Mouse (Mus musculus) liver, adult 2 months (tissue): ENCODE data around the gene Cd101. TPM values are rescaled to one million over a fixed set of nuclear protein-coding genes. Genes with fewer than 3 reads are reported as not detected.

Experiments used
- DNase-seq: peaks from one replicate; pipeline ENCODE4 v3.0.0-alpha.2; 2011; ENCODE audit warnings: low read depth, low spot score; ENCODE audit errors: extremely low read depth
- H3K27ac ChIP-seq: fragments of 200-500 bp; replicated peaks from 2 replicates; pipeline ENCODE4 v1.5.1; 2012; ENCODE audit warnings: low read depth, mild to moderate bottlenecking, control low read depth, inconsistent platforms, low read length; ENCODE audit not compliant: insufficient read depth
- H3K27me3 ChIP-seq: fragments of 200-500 bp; 2 replicates; pipeline ENCODE4 v1.6.1; 2012; ENCODE audit warnings: mild to moderate bottlenecking, moderate library complexity, low read length, inconsistent platforms; ENCODE audit not compliant: control insufficient read depth, insufficient read depth
- H3K36me3 ChIP-seq: fragments of 200-500 bp; 2 replicates; pipeline ENCODE4 v1.6.1; 2012; ENCODE audit warnings: low read length, inconsistent platforms; ENCODE audit not compliant: control insufficient read depth, insufficient read depth
- H3K4me1 ChIP-seq: fragments of 200-500 bp; 2 replicates; pipeline ENCODE4 v1.6.1; 2011; ENCODE audit warnings: low read length; ENCODE audit not compliant: control insufficient read depth, insufficient read depth
- H3K4me3 ChIP-seq: fragments of 200-500 bp; 2 replicates; pipeline ENCODE4 v1.5.1; 2011; ENCODE audit warnings: low read depth, mild to moderate bottlenecking, control low read depth, low read length, moderate library complexity; ENCODE audit not compliant: insufficient read depth
- H3K79me2 ChIP-seq: fragments of 200-500 bp; 2 replicates; pipeline ENCODE4 v1.6.1; 2012; ENCODE audit warnings: inconsistent platforms, mild to moderate bottlenecking, low read length, moderate library complexity; ENCODE audit not compliant: control insufficient read depth, insufficient read depth
- H3K9ac ChIP-seq: fragments of 200-500 bp; 2 replicates; pipeline ENCODE4 v1.6.1; 2012; ENCODE audit warnings: low read depth, mild to moderate bottlenecking, control low read depth, inconsistent platforms, low read length
- CTCF ChIP-seq: fragments of 200-500 bp; IDR thresholded peaks from 2 replicates; pipeline ENCODE4 v1.5.1; 2011; ENCODE audit warnings: low read depth, low read length, control low read depth
- POLR2A ChIP-seq: fragments of 200-500 bp; IDR thresholded peaks from 2 replicates; pipeline ENCODE4 v1.6.1; 2011; ENCODE audit warnings: low read length, control low read depth; ENCODE audit not compliant: insufficient read depth; ENCODE audit errors: extremely low read depth
- WGBS: fragments of 180-500 bp; shearing (Covaris S2); methylation state at CpG from one replicate; pipeline ENCODE4 v1.1.7; 2018; 5-methylcytosine and 5-hydroxymethylcytosine counted together
- polyA plus RNA-seq: library from polyadenylated mRNA; depleted of rRNA; stranded (reverse); fragments of >200 nt; gene quantifications from 2 replicates; pipeline ENCODE4 v1.2.3, GENCODE M21; 2012
- total RNA-seq: library from RNA; depleted of rRNA; stranded (reverse); fragments of >200 nt; gene quantifications from 2 replicates; pipeline ENCODE4 v1.2.3, GENCODE M21; 2014

Cd101 gene
- total and polyA plus RNA-seq, 2 experiments: 0.07 TPM; not detected in 1

DNA sequence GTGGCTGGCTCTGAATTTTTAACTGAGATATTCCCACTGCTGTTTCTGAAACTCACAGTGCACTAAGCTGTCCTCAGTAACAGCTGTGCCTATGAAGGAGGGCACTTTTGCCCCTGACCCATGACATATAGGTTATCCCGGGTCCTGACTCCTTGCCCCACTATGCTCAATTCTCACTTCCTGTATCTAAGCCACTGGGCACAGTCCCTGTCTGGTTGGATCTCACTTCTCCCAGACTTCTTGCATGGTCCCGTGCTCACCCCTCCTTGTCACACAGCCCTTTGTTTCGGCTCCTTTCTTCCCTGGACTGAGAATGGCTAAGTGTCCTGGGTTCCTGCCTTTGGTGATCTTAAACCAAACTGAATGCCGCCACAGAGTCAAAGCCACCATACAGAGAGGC is 35.1 kb downstream of the Cd101 start:
- Histone ChIP-seq H3K4me3 (no peak overlapping the region), H3K27ac (no peak overlapping the region), H3K79me2 (no peaks in the 10 kb centered on the region), H3K27me3 (no peaks in the 10 kb centered on the region), H3K4me1 (peaks cover 2% of the 10 kb centered on the region; the same call in 1 of the 2 replicates), H3K9ac (no peak overlapping the region), H3K36me3 (no peaks in the 10 kb centered on the region)
- no peak for DNase-seq
- WGBS: 83% methylated on average over 4 of the region's 4 CpGs
- TF ChIP-seq POLR2A: no peak
- TF ChIP-seq CTCF: no peak

DNA sequence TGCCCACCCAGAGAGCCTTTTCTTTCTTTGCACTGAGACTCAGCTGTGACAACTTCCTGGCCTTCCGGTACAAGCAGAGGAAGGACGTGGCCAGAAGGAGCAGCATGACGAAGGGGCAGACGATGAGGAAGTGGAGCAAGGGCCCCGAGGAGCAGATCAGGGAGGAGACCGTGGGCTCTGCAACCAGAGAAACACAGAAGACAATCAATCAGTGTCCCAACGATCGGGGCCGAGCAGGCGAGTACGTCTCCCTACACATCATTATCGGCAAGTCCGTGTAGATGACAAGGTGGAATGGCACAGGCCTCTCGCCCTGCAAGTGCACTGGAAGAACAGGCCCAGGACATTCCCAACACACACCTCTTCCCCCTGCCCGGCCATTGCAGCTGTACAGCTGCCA is 35.6 kb downstream of the Cd101 start:
- H3K36me3 ChIP-seq: no peaks in the 10 kb centered on the region
- no peak overlapping the region for H3K4me3 ChIP-seq
- no peak overlapping the region for H3K27ac ChIP-seq

DNA sequence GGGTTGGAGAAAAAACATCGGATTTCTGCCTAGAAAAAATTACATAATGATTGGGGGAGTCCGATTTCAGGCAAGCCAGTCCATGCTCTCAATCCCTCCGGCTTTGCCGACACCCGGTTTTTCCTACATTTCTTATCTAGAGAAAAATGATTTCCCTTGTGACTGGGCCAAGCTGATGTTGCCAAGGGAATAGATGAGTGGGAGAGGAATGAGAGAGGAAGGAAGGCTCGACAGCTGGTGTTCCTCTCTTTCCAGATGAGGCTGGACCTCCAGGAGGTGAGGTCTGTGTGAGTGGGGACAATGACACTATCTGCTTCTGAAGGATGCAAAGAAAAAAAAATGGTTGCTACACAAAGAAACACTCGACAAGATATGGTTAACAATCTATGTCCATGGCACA is 36.2 kb downstream of the Cd101 start:
- Histone ChIP-seq H3K4me1 (no peaks in the 10 kb centered on the region; the same call in 1 of the 2 replicates), H3K36me3 (no peaks in the 10 kb centered on the region), H3K9ac (no peak overlapping the region), H3K27ac (no peak overlapping the region), H3K27me3 (no peaks in the 10 kb centered on the region), H3K4me3 (no peak overlapping the region), H3K79me2 (no peaks in the 10 kb centered on the region)
- no peak for TF ChIP-seq POLR2A
- TF ChIP-seq CTCF: no peak
- DNase-seq: no peak
- WGBS: 69% methylated on average over 7 of the region's 7 CpGs

More for the DNA sequence above, 35.6 kb downstream of the Cd101 start:
- H3K79me2 ChIP-seq: no peaks in the 10 kb centered on the region
- H3K4me1 ChIP-seq: no peaks in the 10 kb centered on the region; the same call in 1 of the 2 replicates
- DNase-seq: no peak
- no peak for TF ChIP-seq CTCF
- no peak for TF ChIP-seq POLR2A
- WGBS: 60% methylated on average over 15 of the region's 15 CpGs
- H3K27me3 ChIP-seq: no peaks in the 10 kb centered on the region
- H3K9ac ChIP-seq: no peak overlapping the region

DNA sequence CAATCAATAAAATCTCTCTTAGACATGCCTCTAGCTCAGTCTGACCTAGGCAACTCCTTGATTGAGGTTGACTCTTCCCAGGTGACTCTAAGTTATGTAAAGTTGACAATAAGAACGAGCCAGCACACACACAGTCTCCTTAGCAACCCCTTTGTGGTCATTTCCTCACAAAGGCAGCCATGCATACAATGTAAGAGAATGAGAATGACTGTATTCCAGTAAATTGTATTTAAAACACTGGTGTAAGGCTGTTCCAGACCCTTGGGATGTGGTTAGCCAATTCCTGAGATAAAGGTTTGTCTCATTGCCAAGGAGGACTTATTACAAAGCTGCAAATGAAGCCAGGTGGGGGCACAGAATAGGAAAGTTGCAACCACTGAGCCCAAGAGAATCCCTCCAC is 39.1 kb downstream of the Cd101 start:
- no peaks in the 10 kb centered on the region for H3K79me2 ChIP-seq
- TF ChIP-seq CTCF (no peak), POLR2A (no peak)
- WGBS: 65% methylated on average over 1 of the region's 1 CpGs

DNA sequence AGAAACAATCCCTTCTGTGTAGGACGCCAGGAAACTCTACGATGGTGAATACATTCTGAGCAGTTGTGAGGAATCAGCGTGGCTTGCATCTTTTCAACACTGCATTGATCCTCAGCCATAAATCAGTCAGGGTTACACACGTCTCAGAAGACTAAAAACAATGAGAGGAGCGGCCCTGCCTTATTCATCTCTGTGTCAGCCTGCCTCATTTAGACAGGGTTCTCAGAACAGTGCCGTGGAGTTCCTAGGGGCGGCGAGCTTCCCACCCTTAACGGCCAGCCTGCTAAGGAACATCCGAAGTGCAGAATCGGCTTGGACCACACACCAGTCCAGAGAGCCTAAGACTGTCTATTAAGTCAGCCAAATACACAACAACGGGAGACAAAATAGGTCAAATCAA is 39.9 kb downstream of the Cd101 start:
- DNase-seq: no peak
- H3K79me2 ChIP-seq: no peaks in the 10 kb centered on the region
- H3K27ac ChIP-seq: no peak overlapping the region
- WGBS: 82% methylated on average over 12 of the region's 12 CpGs
- no peaks in the 10 kb centered on the region for H3K36me3 ChIP-seq
- TF ChIP-seq POLR2A (no peak), CTCF (no peak)
- H3K4me3 ChIP-seq: no peak overlapping the region
- H3K9ac ChIP-seq: no peak overlapping the region
- no peaks in the 10 kb centered on the region; the same call in 1 of the 2 replicates for H3K4me1 ChIP-seq
- H3K27me3 ChIP-seq: no peaks in the 10 kb centered on the region

More for the DNA sequence above, 39.1 kb downstream of the Cd101 start:
- Histone ChIP-seq H3K9ac (no peak overlapping the region), H3K4me3 (no peak overlapping the region), H3K27ac (no peak overlapping the region), H3K4me1 (no peaks in the 10 kb centered on the region; the same call in 1 of the 2 replicates), H3K27me3 (no peaks in the 10 kb centered on the region), H3K36me3 (no peaks in the 10 kb centered on the region)
- DNase-seq: no peak

DNA sequence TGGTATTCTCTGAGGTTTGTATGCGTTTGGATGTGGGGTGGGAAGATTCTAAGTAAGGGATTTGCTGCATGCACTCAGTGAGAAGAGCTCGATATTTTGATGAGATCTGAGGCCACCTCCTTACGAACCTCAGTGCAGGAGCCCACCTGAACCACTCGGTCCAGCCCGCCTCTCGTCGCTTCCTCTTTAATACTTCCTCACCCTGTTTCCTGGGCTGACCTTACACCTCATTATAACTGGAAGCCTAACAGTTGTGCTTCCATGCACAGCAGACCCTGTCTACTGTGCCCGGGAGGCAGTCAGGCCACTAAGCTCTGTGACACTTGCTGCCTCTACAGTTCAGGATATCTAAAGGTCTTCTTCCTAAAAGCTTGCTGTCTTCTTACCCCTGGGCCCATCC is 50.1 kb downstream of the Cd101 start:
- H3K36me3 ChIP-seq: no peaks in the 10 kb centered on the region
- 62% methylated on average over 8 of the region's 8 CpGs for WGBS
- no peak for DNase-seq
- no peaks in the 10 kb centered on the region for H3K4me1 ChIP-seq
- H3K27ac ChIP-seq: no peak overlapping the region
- H3K4me3 ChIP-seq: no peak overlapping the region
- no peak for TF ChIP-seq POLR2A
- TF ChIP-seq CTCF: no peak
- H3K79me2 ChIP-seq: no peaks in the 10 kb centered on the region
- no peaks in the 10 kb centered on the region; the same call in 1 of the 2 replicates for H3K27me3 ChIP-seq
- H3K9ac ChIP-seq: no peak overlapping the region
